Mouse (Mus musculus) liver, postnatal 0 days (tissue): ENCODE measurements around the gene Ttc9b. TPM values are rescaled to one million over a fixed set of nuclear protein-coding genes. Genes with fewer than 3 reads are reported as not detected.

Experiments used
- ATAC-seq: fragments of 200-750 bp; cut with Nextera tagmentation; 2 replicates; pipeline ENCODE4 v1.8.0; 2017; ENCODE audit warnings: mild to moderate bottlenecking, moderate library complexity
- DNase-seq: peaks from one replicate; pipeline ENCODE4 v3.0.0-alpha.2; 2016
- H3K27ac ChIP-seq: fragments of 300-500 bp; sonication (generic); 2 replicates; pipeline ENCODE4 v1.5.1; 2014; ENCODE audit warnings: antibody characterized with exemption, moderate library complexity, mild to moderate bottlenecking, low read depth
- H3K27me3 ChIP-seq: fragments of 300-500 bp; sonication (generic); 2 replicates; pipeline ENCODE4 v1.6.1; 2014; ENCODE audit warnings: low read length, control low read depth, mixed read lengths; ENCODE audit not compliant: insufficient read depth
- H3K36me3 ChIP-seq: fragments of 300-500 bp; sonication (generic); replicated peaks from 2 replicates; pipeline ENCODE4 v1.6.1; 2014; ENCODE audit warnings: mild to moderate bottlenecking, control low read depth, low read length, moderate library complexity, mixed read lengths; ENCODE audit not compliant: insufficient read depth
- H3K4me1 ChIP-seq: fragments of 300-500 bp; sonication (generic); 2 replicates; pipeline ENCODE4 v1.6.1; 2014; ENCODE audit warnings: antibody characterized with exemption, mild to moderate bottlenecking, control low read depth; ENCODE audit not compliant: insufficient read depth
- H3K4me2 ChIP-seq: fragments of 300-500 bp; sonication (generic); 2 replicates; pipeline ENCODE4 v1.6.1; 2014; ENCODE audit warnings: low read depth, mild to moderate bottlenecking, low read length, moderate library complexity, mixed read lengths
- H3K4me3 ChIP-seq: fragments of 300-500 bp; sonication (generic); 2 replicates; pipeline ENCODE4 v1.5.1; 2014; ENCODE audit warnings: low read depth, low read length
- H3K9ac ChIP-seq: fragments of 300-500 bp; sonication (generic); replicated peaks from 2 replicates; pipeline ENCODE4 v1.6.1; 2014; ENCODE audit warnings: mild to moderate bottlenecking, moderate library complexity
- H3K9me3 ChIP-seq: fragments of 300-500 bp; sonication (generic); 2 replicates; pipeline ENCODE4 v1.6.1; 2016; ENCODE audit warnings: mild to moderate bottlenecking, control low read depth, low read length, mixed read lengths
- CTCF ChIP-seq: sonication (generic); IDR thresholded peaks from 2 replicates; pipeline ENCODE4 v1.5.1; 2016; ENCODE audit warnings: antibody characterized with exemption, low read depth
- EP300 ChIP-seq: IDR thresholded peaks from 2 replicates; pipeline ENCODE4 v1.6.1; 2016; ENCODE audit warnings: antibody characterized with exemption, low read depth, mild to moderate bottlenecking
- WGBS: fragments of 180-500 bp; shearing (Covaris S2); extraction: QIAGEN DNeasy Blood & Tissue Kit; methylation state at CpG from one replicate; pipeline ENCODE4 v1.1.7; 2014; ENCODE audit not compliant: insufficient replicate concordance; 5-methylcytosine and 5-hydroxymethylcytosine counted together
- polyA plus RNA-seq: library from polyadenylated mRNA; unstranded; fragments of >200 nt; fragmentation: Nextera tagmentation; extraction: Ambion mirVana; gene quantifications from 2 replicates; pipeline ENCODE4 v1.2.1, GENCODE M21; 2015

Gene Ttc9b
- polyA plus RNA-seq, 1 experiment from 2014 or later: not detected

DNA sequence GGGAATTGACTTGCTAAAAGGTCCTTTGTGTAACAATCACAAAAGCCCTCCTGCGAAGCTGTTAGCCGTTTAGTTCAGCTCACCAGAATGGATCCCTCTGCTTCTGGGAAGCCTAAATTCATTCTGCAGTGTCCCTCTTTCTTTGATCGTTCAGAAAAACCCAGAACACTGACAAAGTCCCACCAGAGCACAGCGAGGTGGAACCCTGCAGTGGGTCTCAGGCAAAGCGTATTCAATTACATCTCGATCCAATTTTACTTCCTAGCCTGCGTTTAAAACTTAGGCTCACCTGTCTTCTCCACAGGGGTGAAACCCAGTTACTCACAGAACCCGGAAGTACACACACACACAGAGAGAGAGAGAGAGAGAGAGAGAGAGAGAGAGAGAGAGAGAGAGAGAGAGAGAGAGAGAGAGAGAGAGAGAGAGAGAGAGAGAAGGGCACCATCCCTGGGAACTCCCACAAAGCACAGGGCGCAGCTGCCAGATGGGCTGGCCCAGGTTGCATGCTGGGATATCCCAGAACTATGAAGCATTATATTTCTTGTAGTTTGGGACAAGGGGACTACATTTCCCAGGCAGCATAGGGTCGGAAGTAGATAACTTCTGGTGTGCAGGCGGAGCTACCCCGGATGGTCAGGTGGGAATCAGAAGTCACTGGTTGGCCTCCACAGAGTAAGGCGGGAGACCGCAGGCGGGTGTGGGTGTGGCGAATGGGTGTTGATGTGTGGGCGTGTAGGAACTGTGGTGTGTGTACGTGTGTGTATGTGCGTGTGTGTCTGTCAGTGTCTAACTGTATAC, 35.3 kb downstream of the Ttc9b start, which contains the start of gene Zfp607b:
Gene Zfp607b (plus strand): TSS at position 526 of the 798 bp plus-strand sequence.
- H3K27ac ChIP-seq: peak within 1 kb of the TSS; percentile 64
- H3K36me3 ChIP-seq: no peaks in the 10 kb centered on the region
- peaks cover 14% of the 10 kb centered on the region for H3K4me1 ChIP-seq
- WGBS: under 1% methylated on average over 19 of the region's 19 CpGs
- peak; percentile 100 for ATAC-seq
- peak within 1 kb of the TSS; percentile 71 for H3K9ac ChIP-seq
- H3K4me2 ChIP-seq: peak within 1 kb of the TSS; percentile 88
- DNase-seq: peak; percentile 91
- no peaks in the 10 kb centered on the region for H3K27me3 ChIP-seq
- peak within 1 kb of the TSS; percentile 52 for H3K4me3 ChIP-seq
- H3K9me3 ChIP-seq: no peaks in the 10 kb centered on the region
- TF ChIP-seq EP300: no peak
- no peak for TF ChIP-seq CTCF

DNA sequence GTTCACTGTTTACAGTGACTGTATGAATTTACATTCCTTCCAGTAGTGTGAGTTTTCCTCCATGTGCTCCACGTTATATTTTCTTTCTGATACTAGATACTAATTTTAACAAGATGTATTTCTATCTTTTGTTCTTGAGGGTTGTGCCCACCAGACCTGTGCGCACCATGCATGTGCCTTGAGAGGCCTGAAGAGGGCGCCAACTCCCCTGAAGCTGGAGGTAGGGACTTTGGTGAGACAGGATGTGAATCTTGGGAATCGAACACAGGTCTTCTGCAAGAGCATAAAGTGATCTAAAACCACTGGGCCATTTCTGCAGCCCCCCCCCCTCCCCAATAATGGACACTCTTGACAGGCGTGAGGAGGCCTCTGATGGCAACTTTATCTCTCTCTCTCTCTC, 37.4 kb downstream of the Ttc9b start:
- TF ChIP-seq CTCF: peak; percentile 75
- TF ChIP-seq EP300: no peak
- ATAC-seq (no peak), DNase-seq (peak; percentile 50)
- WGBS: 38% methylated on average over 5 of the region's 5 CpGs
- Histone ChIP-seq H3K4me3 (no peak overlapping the region), H3K27ac (no peak overlapping the region), H3K4me2 (no peak overlapping the region), H3K4me1 (peaks cover 14% of the 10 kb centered on the region), H3K9me3 (no peaks in the 10 kb centered on the region), H3K27me3 (no peaks in the 10 kb centered on the region), H3K9ac (no peak overlapping the region), H3K36me3 (no peaks in the 10 kb centered on the region)

DNA sequence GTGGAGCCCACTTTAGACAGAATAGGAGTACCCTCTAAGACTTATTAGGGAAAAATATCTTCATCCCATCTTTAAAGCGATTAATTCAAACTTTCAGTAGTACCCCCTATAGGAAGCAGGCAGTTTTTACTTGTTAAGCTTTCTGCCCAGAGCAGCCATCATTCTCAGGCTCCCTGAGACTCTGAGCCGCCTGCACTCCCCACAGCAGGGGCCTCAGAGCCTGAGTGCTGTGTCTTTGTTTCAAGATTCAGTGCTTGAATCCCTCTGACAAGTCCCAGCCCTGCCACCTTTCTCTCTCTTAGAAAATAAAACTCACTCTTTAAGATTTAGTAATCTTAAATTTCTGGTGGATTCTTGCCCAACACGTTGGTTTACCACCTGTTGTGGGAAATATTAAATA, 43.0 kb downstream of the Ttc9b start:
- no peaks in the 10 kb centered on the region for H3K27me3 ChIP-seq
- H3K27ac ChIP-seq: no peak overlapping the region
- no peak for TF ChIP-seq CTCF
- no peak for TF ChIP-seq EP300
- no peaks in the 10 kb centered on the region for H3K9me3 ChIP-seq
- H3K9ac ChIP-seq: no peak overlapping the region
- no peaks in the 10 kb centered on the region for H3K36me3 ChIP-seq
- ATAC-seq: no peak
- no peaks in the 10 kb centered on the region for H3K4me1 ChIP-seq
- DNase-seq: no peak
- H3K4me2 ChIP-seq: no peak overlapping the region
- no peak overlapping the region for H3K4me3 ChIP-seq
- 56% methylated on average over 3 of the region's 3 CpGs for WGBS

Other genes starting within 250 kb of the Ttc9b start
- gene Sptbn4, start 206.2 kb upstream of the Ttc9b start, polyA plus RNA-seq: 0.02 and 0.18 TPM in 2 replicates
- 372 and 407 TPM in 2 replicates for gene Blvrb, start 205.9 kb upstream of the Ttc9b start, polyA plus RNA-seq
- 16.2 and 17.0 TPM in 2 replicates for gene Sertad3, start 180.1 kb upstream of the Ttc9b start, polyA plus RNA-seq
- 18.3 and 18.5 TPM in 2 replicates for gene Sertad1, start 167.0 kb upstream of the Ttc9b start, polyA plus RNA-seq
- gene Prx, start 154.6 kb upstream of the Ttc9b start, polyA plus RNA-seq: 0.25 and 0.28 TPM in 2 replicates
- 0.04 TPM in 1 of 2 replicates, not detected in the other for gene Hipk4, start 130.6 kb upstream of the Ttc9b start, polyA plus RNA-seq
- gene Pld3, start 100.7 kb upstream of the Ttc9b start, polyA plus RNA-seq: 46.5 and 49.3 TPM in 2 replicates
- gene 2310022A10Rik, start 100.7 kb upstream of the Ttc9b start, polyA plus RNA-seq: 8.6 and 9.0 TPM in 2 replicates
- 24.0 and 25.5 TPM in 2 replicates for gene Akt2, start 62.4 kb upstream of the Ttc9b start, polyA plus RNA-seq
- 1.7 and 2.2 TPM in 2 replicates for gene Map3k10, start 20.7 kb downstream of the Ttc9b start, polyA plus RNA-seq
- 0.46 and 0.78 TPM in 2 replicates for gene Zfp607b, start 35.4 kb downstream of the Ttc9b start, polyA plus RNA-seq
- gene Zfp60, start 77.5 kb downstream of the Ttc9b start, polyA plus RNA-seq: 3.2 and 3.9 TPM in 2 replicates
- 0.62 and 0.63 TPM in 2 replicates for gene Zfp626, start 153.3 kb downstream of the Ttc9b start, polyA plus RNA-seq
- gene Zfp59, start 184.7 kb downstream of the Ttc9b start, polyA plus RNA-seq: 0.85 and 1.3 TPM in 2 replicates
- gene Zfp607a, start 203.6 kb downstream of the Ttc9b start, polyA plus RNA-seq: 0.66 and 0.73 TPM in 2 replicates